Mouse (Mus musculus) liver, embryonic 13.5 days (tissue): ENCODE measurements around the gene Vrtn. TPM values are rescaled to one million over a fixed set of nuclear protein-coding genes. Genes with fewer than 3 reads are reported as not detected.
A peak's percentile ranks its signal among the peaks of the same experiment; 100 is the strongest.

Source experiments
- ATAC-seq: fragments of 200-750 bp; cut with Nextera tagmentation; 2 replicates; pipeline ENCODE4 v1.8.0; 2017; ENCODE audit warnings: low read depth, mild to moderate bottlenecking, moderate number of reproducible peaks, moderate library complexity
- DNase-seq: peaks from one replicate; pipeline ENCODE4 v3.0.0; 2022
- H3K27ac ChIP-seq: fragments of 300-500 bp; sonication (generic); 2 replicates; pipeline ENCODE4 v1.5.1; 2015; ENCODE audit warnings: moderate library complexity, mild to moderate bottlenecking, inconsistent platforms
- H3K27me3 ChIP-seq: fragments of 300-500 bp; sonication (generic); 2 replicates; pipeline ENCODE4 v1.6.1; 2015; ENCODE audit warnings: mild to moderate bottlenecking, inconsistent platforms
- H3K36me3 ChIP-seq: fragments of 300-500 bp; sonication (generic); 2 replicates; pipeline ENCODE4 v1.6.1; 2015; ENCODE audit warnings: mild to moderate bottlenecking, inconsistent platforms
- H3K4me1 ChIP-seq: fragments of 300-500 bp; sonication (generic); replicated peaks from 2 replicates; pipeline ENCODE4 v1.6.1; 2015; ENCODE audit warnings: inconsistent platforms
- H3K4me2 ChIP-seq: fragments of 300-500 bp; sonication (generic); 2 replicates; pipeline ENCODE4 v1.6.1; 2015; ENCODE audit warnings: inconsistent platforms, mild to moderate bottlenecking, moderate library complexity
- H3K4me3 ChIP-seq: fragments of 300-500 bp; sonication (generic); replicated peaks from 2 replicates; pipeline ENCODE4 v1.5.1; 2015; ENCODE audit warnings: mild to moderate bottlenecking, inconsistent platforms
- H3K9ac ChIP-seq: fragments of 300-500 bp; sonication (generic); 2 replicates; pipeline ENCODE4 v1.6.1; 2015; ENCODE audit warnings: mild to moderate bottlenecking, inconsistent platforms
- H3K9me3 ChIP-seq: fragments of 300-500 bp; sonication (generic); replicated peaks from 2 replicates; pipeline ENCODE4 v1.6.1; 2016; ENCODE audit warnings: inconsistent platforms
- WGBS: fragments of 180-500 bp; shearing (Covaris S2); methylation state at CpG from one replicate; pipeline ENCODE4 v1.1.7; 2015; ENCODE audit not compliant: insufficient replicate concordance; 5-methylcytosine and 5-hydroxymethylcytosine counted together
- polyA plus RNA-seq: library from polyadenylated mRNA; unstranded; fragments of >200 nt; fragmentation: Nextera tagmentation; extraction: Ambion mirVana; gene quantifications from 2 replicates; pipeline ENCODE4 v1.2.1, GENCODE M21; 2015

The Vrtn gene
- polyA plus RNA-seq: not detected in 2 replicates

- no peak for ATAC-seq
- WGBS: 4% methylated on average over 9 of the region's 9 CpGs
Measured at GRCm38 (mm10) chr12:84640654-84641053, at the start of gene Vrtn. TSS of gene Vrtn (plus strand) at chr12:84641019.

GRCm38 (mm10) chr12:84598324-84598723, 42.5 kb upstream of the Vrtn start:
- no peak overlapping the region for H3K4me2 ChIP-seq

More at GRCm38 (mm10) chr12:84640654-84641053, at the start of gene Vrtn:
- Histone ChIP-seq H3K4me1 (no peaks in the 10 kb centered on the region), H3K9ac (no peak within 1 kb of the TSS), H3K27me3 (peaks cover 53% of the 10 kb centered on the region), H3K36me3 (no peaks in the 10 kb centered on the region), H3K27ac (no peak within 1 kb of the TSS), H3K4me3 (no peak within 1 kb of the TSS), H3K4me2 (no peak within 1 kb of the TSS), H3K9me3 (no peaks in the 10 kb centered on the region)
- no peak for DNase-seq

GRCm38 (mm10) chr12:84604001-84604400, 36.8 kb upstream of the Vrtn start:
- H3K27me3 ChIP-seq: peaks cover 5% of the 10 kb centered on the region; the same call in 1 of the 2 replicates
- no peak overlapping the region for H3K4me3 ChIP-seq
- 75% methylated on average over 6 of the region's 7 CpGs for WGBS
- no peaks in the 10 kb centered on the region for H3K9me3 ChIP-seq
- H3K4me1 ChIP-seq: no peaks in the 10 kb centered on the region
- H3K9ac ChIP-seq: no peak overlapping the region
- no peak overlapping the region for H3K27ac ChIP-seq
- H3K36me3 ChIP-seq: peaks cover 11% of the 10 kb centered on the region
- ATAC-seq: no peak
- no peak for DNase-seq
- H3K4me2 ChIP-seq: no peak overlapping the region

More at GRCm38 (mm10) chr12:84598324-84598723, 42.5 kb upstream of the Vrtn start:
- ATAC-seq (no peak), DNase-seq (no peak)
- no peaks in the 10 kb centered on the region for H3K4me1 ChIP-seq
- no peak overlapping the region for H3K9ac ChIP-seq
- no peak overlapping the region for H3K4me3 ChIP-seq
- WGBS: 17% methylated on average over 8 of the region's 8 CpGs
- no peaks in the 10 kb centered on the region for H3K9me3 ChIP-seq
- H3K27ac ChIP-seq: no peak overlapping the region
- H3K27me3 ChIP-seq: peaks cover 45% of the 10 kb centered on the region
- peaks cover 6% of the 10 kb centered on the region for H3K36me3 ChIP-seq

- Histone ChIP-seq H3K27ac (no peak overlapping the region), H3K4me3 (no peak overlapping the region), H3K9me3 (no peaks in the 10 kb centered on the region), H3K4me2 (no peak overlapping the region), H3K9ac (no peak overlapping the region), H3K27me3 (no peaks in the 10 kb centered on the region), H3K4me1 (no peaks in the 10 kb centered on the region), H3K36me3 (peaks cover 11% of the 10 kb centered on the region)
- ATAC-seq (no peak), DNase-seq (no peak)
- WGBS: 71% methylated on average over 7 of the region's 7 CpGs
Measured at GRCm38 (mm10) chr12:84605860-84606259, 35.0 kb upstream of the Vrtn start.

DNA sequence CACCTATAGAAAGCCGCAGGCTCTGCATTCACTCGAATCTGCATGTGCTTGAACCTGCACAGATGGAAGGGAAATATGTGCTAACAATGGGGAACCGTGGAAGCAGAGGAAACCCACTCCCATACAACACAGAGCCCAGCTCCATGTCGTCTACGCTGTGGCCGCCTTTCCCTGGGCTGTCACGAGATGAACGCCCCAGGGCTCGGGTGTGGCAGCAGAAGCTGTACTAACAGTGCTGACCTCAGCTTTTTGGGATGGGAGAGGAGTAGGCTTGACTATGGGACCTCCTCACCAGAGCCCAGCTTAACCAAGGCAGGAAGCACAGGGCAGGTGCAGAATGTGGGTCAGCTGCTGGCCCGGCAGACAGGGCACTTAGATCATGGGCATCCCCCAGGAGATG, 29.1 kb upstream of the Vrtn start:
- Histone ChIP-seq H3K9ac (no peak overlapping the region), H3K27ac (no peak overlapping the region), H3K9me3 (no peaks in the 10 kb centered on the region), H3K4me3 (no peak overlapping the region), H3K27me3 (no peaks in the 10 kb centered on the region), H3K4me1 (peaks cover 2% of the 10 kb centered on the region), H3K36me3 (0 out of 2 replicates have a peak, but pooled peaks cover 5% of the 10 kb centered on the region), H3K4me2 (no peak overlapping the region)
- WGBS: 83% methylated on average over 10 of the region's 10 CpGs
- ATAC-seq (no peak), DNase-seq (no peak)

GRCm38 (mm10) chr12:84612518-84612917, 28.3 kb upstream of the Vrtn start:
- H3K36me3 ChIP-seq: 0 out of 2 replicates have a peak, but pooled peaks cover 5% of the 10 kb centered on the region
- H3K27ac ChIP-seq: no peak overlapping the region
- no peak overlapping the region for H3K9ac ChIP-seq
- 70% methylated on average over 8 of the region's 8 CpGs for WGBS
- no peaks in the 10 kb centered on the region for H3K9me3 ChIP-seq
- DNase-seq (no peak), ATAC-seq (no peak)
- H3K4me3 ChIP-seq: no peak overlapping the region
- H3K4me1 ChIP-seq: peaks cover 6% of the 10 kb centered on the region
- H3K27me3 ChIP-seq: no peaks in the 10 kb centered on the region
- no peak overlapping the region for H3K4me2 ChIP-seq

GRCm38 (mm10) chr12:84614001-84614400, 26.8 kb upstream of the Vrtn start:
- no peak overlapping the region for H3K4me3 ChIP-seq
- H3K4me2 ChIP-seq: no peak overlapping the region
- DNase-seq (no peak), ATAC-seq (no peak)
- no peak overlapping the region for H3K27ac ChIP-seq
- H3K4me1 ChIP-seq: peaks cover 6% of the 10 kb centered on the region
- no peak overlapping the region for H3K9ac ChIP-seq
- 76% methylated on average over 11 of the region's 11 CpGs for WGBS
- no peaks in the 10 kb centered on the region for H3K27me3 ChIP-seq
- no peaks in the 10 kb centered on the region for H3K36me3 ChIP-seq
- no peaks in the 10 kb centered on the region for H3K9me3 ChIP-seq

GRCm38 (mm10) chr12:84614524-84614923, 26.3 kb upstream of the Vrtn start:
- DNase-seq (no peak), ATAC-seq (no peak)
- 0 out of 2 replicates have a peak, but pooled peaks cover under 1% of the 10 kb centered on the region for H3K27me3 ChIP-seq
- H3K27ac ChIP-seq: no peak overlapping the region
- H3K4me3 ChIP-seq: no peak overlapping the region
- no peak overlapping the region for H3K4me2 ChIP-seq
- H3K36me3 ChIP-seq: no peaks in the 10 kb centered on the region
- 50% methylated on average over 7 of the region's 7 CpGs for WGBS
- H3K4me1 ChIP-seq: peaks cover 6% of the 10 kb centered on the region
- no peak overlapping the region for H3K9ac ChIP-seq
- no peaks in the 10 kb centered on the region for H3K9me3 ChIP-seq

- WGBS: under 1% methylated on average over 34 of the region's 34 CpGs
- peak within 1 kb of the TSS; percentile 69 for H3K4me3 ChIP-seq
- H3K4me1 ChIP-seq: peaks cover 6% of the 10 kb centered on the region
- peak; percentile 92 for DNase-seq
- H3K9me3 ChIP-seq: no peaks in the 10 kb centered on the region
- H3K27ac ChIP-seq: no peak within 1 kb of the TSS; the same call in 1 of the 2 replicates
- ATAC-seq: peak; percentile 99
- H3K27me3 ChIP-seq: 0 out of 2 replicates have a peak, but pooled peaks cover 5% of the 10 kb centered on the region
- H3K4me2 ChIP-seq: peak within 1 kb of the TSS; percentile 81
- peak within 1 kb of the TSS; percentile 73 for H3K9ac ChIP-seq
- no peaks in the 10 kb centered on the region for H3K36me3 ChIP-seq
Measured at GRCm38 (mm10) chr12:84616977-84617630, 23.7 kb upstream of the Vrtn start, which contains the start of gene Abcd4. TSS of gene Abcd4 (minus strand) at chr12:84617413.

- Histone ChIP-seq H3K4me1 (peaks cover 6% of the 10 kb centered on the region), H3K27ac (no peak overlapping the region), H3K27me3 (0 out of 2 replicates have a peak, but pooled peaks cover 5% of the 10 kb centered on the region), H3K36me3 (no peaks in the 10 kb centered on the region), H3K4me2 (peak overlapping the region; percentile 81), H3K9ac (peak overlapping the region; percentile 66), H3K4me3 (peak overlapping the region; percentile 69), H3K9me3 (no peaks in the 10 kb centered on the region)
- whole genome bisulfite sequencing: 8% methylated on average over 10 of the region's 10 CpGs
- peak; percentile 35; the same call in 1 of the 2 replicates for ATAC-seq
- DNase-seq: no peak
Measured at GRCm38 (mm10) chr12:84617663-84618062, 23.2 kb upstream of the Vrtn start.

DNA sequence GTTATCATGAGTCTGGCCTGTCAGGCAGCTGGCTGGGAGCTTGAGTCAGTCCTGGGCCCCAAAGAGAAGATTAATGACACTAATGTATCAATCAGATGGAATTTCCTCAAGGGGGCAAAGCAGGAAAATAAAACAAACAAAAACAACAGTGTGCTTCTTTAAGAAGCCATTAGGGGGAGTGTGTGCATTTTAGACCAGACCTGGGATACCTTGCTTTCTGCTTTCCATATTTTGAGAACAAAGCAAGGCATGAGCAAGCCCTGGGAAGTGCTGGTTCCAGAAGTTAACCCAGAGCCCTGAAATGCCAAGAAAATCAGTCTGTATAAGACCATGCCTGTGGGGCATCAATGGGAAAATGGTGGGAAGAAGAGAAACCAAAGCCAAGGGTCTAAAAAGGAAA, 19.8 kb upstream of the Vrtn start:
- Histone ChIP-seq H3K9ac (no peak overlapping the region), H3K4me1 (peaks cover 6% of the 10 kb centered on the region), H3K36me3 (no peaks in the 10 kb centered on the region), H3K4me2 (no peak overlapping the region), H3K27me3 (peaks cover 32% of the 10 kb centered on the region), H3K4me3 (no peak overlapping the region), H3K27ac (no peak overlapping the region), H3K9me3 (no peaks in the 10 kb centered on the region)
- no peak for DNase-seq
- no peak for ATAC-seq

DNA sequence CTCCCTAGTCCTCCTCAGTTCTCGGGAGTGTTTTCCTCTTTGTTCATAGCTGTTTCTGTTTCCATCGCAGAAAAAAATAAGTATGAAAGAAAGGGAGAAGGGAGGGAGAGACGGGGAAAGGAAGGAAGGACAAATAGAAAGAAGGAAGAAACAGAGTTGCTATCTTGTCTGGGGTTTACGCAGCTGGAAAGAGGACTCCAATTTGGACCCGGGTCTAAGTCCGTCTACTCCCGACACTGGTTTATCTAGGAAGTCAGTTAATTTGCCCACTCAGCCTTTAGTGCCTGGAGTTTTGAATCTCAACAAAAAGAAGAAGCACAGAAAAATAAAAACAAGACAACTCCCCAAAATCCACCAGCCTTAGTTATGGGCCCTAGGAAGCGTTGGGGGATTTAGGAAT, 16.2 kb upstream of the Vrtn start:
- Histone ChIP-seq H3K4me2 (no peak overlapping the region), H3K27me3 (peaks cover 41% of the 10 kb centered on the region), H3K4me1 (no peaks in the 10 kb centered on the region), H3K4me3 (no peak overlapping the region), H3K9me3 (no peaks in the 10 kb centered on the region), H3K27ac (no peak overlapping the region), H3K36me3 (no peaks in the 10 kb centered on the region), H3K9ac (no peak overlapping the region)
- no peak for DNase-seq
- WGBS: 19% methylated on average over 8 of the region's 8 CpGs
- ATAC-seq: no peak
